Mouse (Mus musculus): Measurements from ENCODE around the gene Ptgir. TPM values are rescaled to one million over a fixed set of nuclear protein-coding genes. Genes with fewer than 3 reads are reported as not detected.

Gene Ptgir
- polyA plus RNA-seq, 1 experiment from 2014 or later = 5.1 TPM

- H3K27me3 ChIP-seq = 0 out of 2 replicates have a peak, but pooled peaks cover 6% of the 10 kb centered on the region
- H3K36me3 ChIP-seq = peaks cover 20% of the 10 kb centered on the region
- WGBS = under 1% methylated on average over 30 of the region's 30 CpGs
- peak; percentile 84 for ATAC-seq (ENCODE audit: insufficient number of reproducible peaks, low FRiP score, low TSS enrichment, low read depth)
- no peaks in the 10 kb centered on the region for H3K9me3 ChIP-seq
- H3K27ac ChIP-seq = peak within 1 kb of the TSS; percentile 97
- H3K4me2 ChIP-seq = peak within 1 kb of the TSS; percentile 67
- H3K4me1 ChIP-seq = peaks cover 57% of the 10 kb centered on the region
- H3K4me3 ChIP-seq = peak within 1 kb of the TSS; percentile 43
- peak within 1 kb of the TSS; percentile 21; the same call in 1 of the 2 replicates for H3K9ac ChIP-seq
Measured at GRCm38 (mm10) chr7:16891641-16892351, 14.5 kb upstream of the Ptgir start, which contains the start of gene Gng8. Gene Gng8 (plus strand): TSS chr7:16891786.

GRCm38 (mm10) chr7:16892352-16892730 is 13.9 kb upstream of the Ptgir start:
- Histone ChIP-seq H3K9ac (peak overlapping the region; percentile 21; the same call in 1 of the 2 replicates), H3K9me3 (no peaks in the 10 kb centered on the region), H3K4me1 (peaks cover 57% of the 10 kb centered on the region), H3K27ac (no peak overlapping the region), H3K4me2 (peak overlapping the region; percentile 67), H3K36me3 (peaks cover 15% of the 10 kb centered on the region), H3K27me3 (0 out of 2 replicates have a peak, but pooled peaks cover 6% of the 10 kb centered on the region), H3K4me3 (peak overlapping the region; percentile 43)
- ATAC-seq (ENCODE audit: insufficient number of reproducible peaks, low FRiP score, low TSS enrichment, low read depth) = no peak
- WGBS = 35% methylated on average over 9 of the region's 9 CpGs

- WGBS = 15% methylated on average over 6 of the region's 6 CpGs
- H3K4me1 ChIP-seq = peaks cover 57% of the 10 kb centered on the region
- H3K27me3 ChIP-seq = 0 out of 2 replicates have a peak, but pooled peaks cover 6% of the 10 kb centered on the region
- H3K4me3 ChIP-seq = no peak overlapping the region
- no peak overlapping the region for H3K4me2 ChIP-seq
- no peak overlapping the region for H3K27ac ChIP-seq
- no peaks in the 10 kb centered on the region for H3K9me3 ChIP-seq
- no peak for ATAC-seq (ENCODE audit: insufficient number of reproducible peaks, low FRiP score, low TSS enrichment, low read depth)
- H3K36me3 ChIP-seq = 0 out of 2 replicates have a peak, but pooled peaks cover 3% of the 10 kb centered on the region
- H3K9ac ChIP-seq = no peak overlapping the region
Measured at GRCm38 (mm10) chr7:16893612-16894011, 12.7 kb upstream of the Ptgir start.

GRCm38 (mm10) chr7:16894279-16894678 is 12.0 kb upstream of the Ptgir start:
- peak overlapping the region; percentile 43 for H3K4me2 ChIP-seq
- H3K9me3 ChIP-seq = no peaks in the 10 kb centered on the region
- H3K4me3 ChIP-seq = no peak overlapping the region; the same call in 1 of the 2 replicates
- no peak for ATAC-seq (ENCODE audit: insufficient number of reproducible peaks, low FRiP score, low TSS enrichment, low read depth)
- no peaks in the 10 kb centered on the region for H3K36me3 ChIP-seq
- H3K27me3 ChIP-seq = 0 out of 2 replicates have a peak, but pooled peaks cover 6% of the 10 kb centered on the region
- peaks cover 57% of the 10 kb centered on the region for H3K4me1 ChIP-seq
- 2% methylated on average over 4 of the region's 4 CpGs for WGBS
- no peak overlapping the region for H3K9ac ChIP-seq
- H3K27ac ChIP-seq = no peak overlapping the region

GRCm38 (mm10) chr7:16895000-16895399 is 11.3 kb upstream of the Ptgir start:
- peaks cover 53% of the 10 kb centered on the region for H3K4me1 ChIP-seq
- no peak for ATAC-seq (ENCODE audit: insufficient number of reproducible peaks, low FRiP score, low TSS enrichment, low read depth)
- 1% methylated on average over 24 of the region's 24 CpGs for WGBS
- H3K9ac ChIP-seq = no peak overlapping the region
- H3K4me3 ChIP-seq = peak overlapping the region; percentile 24
- no peaks in the 10 kb centered on the region for H3K9me3 ChIP-seq
- H3K36me3 ChIP-seq = no peaks in the 10 kb centered on the region
- H3K27me3 ChIP-seq = 0 out of 2 replicates have a peak, but pooled peaks cover 6% of the 10 kb centered on the region
- no peak overlapping the region for H3K27ac ChIP-seq
- H3K4me2 ChIP-seq = peak overlapping the region; percentile 43

- Histone ChIP-seq H3K27me3 (0 out of 2 replicates have a peak, but pooled peaks cover 6% of the 10 kb centered on the region), H3K36me3 (no peaks in the 10 kb centered on the region), H3K4me3 (peak overlapping the region; percentile 24; the same call in 1 of the 2 replicates), H3K9me3 (no peaks in the 10 kb centered on the region), H3K27ac (no peak overlapping the region), H3K9ac (no peak overlapping the region), H3K4me2 (peak overlapping the region; percentile 43), H3K4me1 (peaks cover 53% of the 10 kb centered on the region)
- no peak for ATAC-seq (ENCODE audit: insufficient number of reproducible peaks, low FRiP score, low TSS enrichment, low read depth)
- 33% methylated on average over 10 of the region's 10 CpGs for WGBS
Measured at GRCm38 (mm10) chr7:16895511-16895910, 10.8 kb upstream of the Ptgir start.

GRCm38 (mm10) chr7:16900526-16900925 is 5.8 kb upstream of the Ptgir start:
- Histone ChIP-seq H3K36me3 (no peaks in the 10 kb centered on the region), H3K9ac (no peak overlapping the region), H3K27ac (no peak overlapping the region), H3K4me3 (no peak overlapping the region), H3K27me3 (no peaks in the 10 kb centered on the region), H3K4me2 (no peak overlapping the region), H3K4me1 (peaks cover 21% of the 10 kb centered on the region), H3K9me3 (no peaks in the 10 kb centered on the region)
- 25% methylated on average over 5 of the region's 5 CpGs for WGBS
- no peak for ATAC-seq (ENCODE audit: insufficient number of reproducible peaks, low FRiP score, low TSS enrichment, low read depth)

GRCm38 (mm10) chr7:16903439-16903955 is 2.8 kb upstream of the Ptgir start:
- WGBS = 76% methylated on average over 2 of the region's 2 CpGs
- Histone ChIP-seq H3K4me1 (peaks cover 44% of the 10 kb centered on the region), H3K4me3 (no peak overlapping the region), H3K27ac (no peak overlapping the region), H3K9ac (no peak overlapping the region), H3K4me2 (no peak overlapping the region), H3K9me3 (no peaks in the 10 kb centered on the region), H3K36me3 (no peaks in the 10 kb centered on the region), H3K27me3 (no peaks in the 10 kb centered on the region)
- no peak for ATAC-seq (ENCODE audit: insufficient number of reproducible peaks, low FRiP score, low TSS enrichment, low read depth)

- no peak for ATAC-seq (ENCODE audit: insufficient number of reproducible peaks, low FRiP score, low TSS enrichment, low read depth)
- H3K27me3 ChIP-seq = no peaks in the 10 kb centered on the region
- H3K4me1 ChIP-seq = peaks cover 50% of the 10 kb centered on the region
- no peak overlapping the region for H3K27ac ChIP-seq
- H3K36me3 ChIP-seq = no peaks in the 10 kb centered on the region
- no peak overlapping the region for H3K9ac ChIP-seq
- H3K4me3 ChIP-seq = no peak overlapping the region
- WGBS = 46% methylated on average over 8 of the region's 10 CpGs
- H3K9me3 ChIP-seq = no peaks in the 10 kb centered on the region
- H3K4me2 ChIP-seq = no peak overlapping the region
Measured at GRCm38 (mm10) chr7:16904120-16904675, 2.1 kb upstream of the Ptgir start.

GRCm38 (mm10) chr7:16905491-16906021 is 734 bp upstream of the Ptgir start:
- Histone ChIP-seq H3K9me3 (no peaks in the 10 kb centered on the region), H3K4me1 (peaks cover 49% of the 10 kb centered on the region), H3K4me3 (no peak overlapping the region), H3K27ac (peak overlapping the region; percentile 44; the same call in 1 of the 2 replicates), H3K36me3 (no peaks in the 10 kb centered on the region), H3K4me2 (no peak overlapping the region), H3K9ac (no peak overlapping the region), H3K27me3 (no peaks in the 10 kb centered on the region)
- ATAC-seq (ENCODE audit: insufficient number of reproducible peaks, low FRiP score, low TSS enrichment, low read depth) = no peak
- 45% methylated on average over 9 of the region's 9 CpGs for WGBS

- ATAC-seq (ENCODE audit: insufficient number of reproducible peaks, low FRiP score, low TSS enrichment, low read depth) = no peak
- 90% methylated on average over 41 of the region's 41 CpGs for WGBS
- H3K4me2 ChIP-seq = peak overlapping the region; percentile 10
Measured at GRCm38 (mm10) chr7:16906889-16907559, 734 bp downstream of the Ptgir start.

More at GRCm38 (mm10) chr7:16906889-16907559, 734 bp downstream of the Ptgir start:
- no peaks in the 10 kb centered on the region for H3K36me3 ChIP-seq
- no peaks in the 10 kb centered on the region for H3K9me3 ChIP-seq
- H3K9ac ChIP-seq = no peak overlapping the region
- H3K27ac ChIP-seq = no peak overlapping the region
- peaks cover 43% of the 10 kb centered on the region for H3K4me1 ChIP-seq
- no peaks in the 10 kb centered on the region for H3K27me3 ChIP-seq
- H3K4me3 ChIP-seq = no peak overlapping the region
